Mouse (Mus musculus): Measurements from ENCODE around the gene Pi16. TPM values are rescaled to one million over a fixed set of nuclear protein-coding genes. Genes with fewer than 3 reads are reported as not detected.

Pi16 gene
- polyA plus RNA-seq, 1 experiment from 2014 or later: 0.73 TPM

GRCm38 (mm10) chr17:29368726-29369125 is 51.2 kb downstream of the Pi16 start:
- no peaks in the 10 kb centered on the region for H3K4me1 ChIP-seq (replicated peaks; ENCODE audit: control insufficient read depth, insufficient read depth, low read length)
- H3K9ac ChIP-seq (ENCODE audit: low read depth, low read length): no peak overlapping the region
- H3K27me3 ChIP-seq (replicated peaks; ENCODE audit: control insufficient read depth, insufficient read depth, low read length): no peaks in the 10 kb centered on the region
- no peaks in the 10 kb centered on the region for H3K36me3 ChIP-seq (ENCODE audit: control insufficient read depth, insufficient read depth)
- peak; percentile 55 for ATAC-seq
- peak overlapping the region; percentile 56 for H3K4me2 ChIP-seq (replicated peaks; ENCODE audit: low read depth)
- H3K4me3 ChIP-seq (ENCODE audit: low read depth, low read length): 0 out of 2 replicates have a peak overlapping the region, but pooled peaks have one; percentile 3
- no peak overlapping the region for H3K27ac ChIP-seq (ENCODE audit: low read depth, low read length)
- 22% methylated on average over 7 of the region's 7 CpGs for WGBS
- H3K9me3 ChIP-seq (ENCODE audit: control insufficient read depth): no peaks in the 10 kb centered on the region
- no peak for TF ChIP-seq CTCF (IDR thresholded peaks at IDR 0.05; ENCODE audit: low read depth)

DNA sequence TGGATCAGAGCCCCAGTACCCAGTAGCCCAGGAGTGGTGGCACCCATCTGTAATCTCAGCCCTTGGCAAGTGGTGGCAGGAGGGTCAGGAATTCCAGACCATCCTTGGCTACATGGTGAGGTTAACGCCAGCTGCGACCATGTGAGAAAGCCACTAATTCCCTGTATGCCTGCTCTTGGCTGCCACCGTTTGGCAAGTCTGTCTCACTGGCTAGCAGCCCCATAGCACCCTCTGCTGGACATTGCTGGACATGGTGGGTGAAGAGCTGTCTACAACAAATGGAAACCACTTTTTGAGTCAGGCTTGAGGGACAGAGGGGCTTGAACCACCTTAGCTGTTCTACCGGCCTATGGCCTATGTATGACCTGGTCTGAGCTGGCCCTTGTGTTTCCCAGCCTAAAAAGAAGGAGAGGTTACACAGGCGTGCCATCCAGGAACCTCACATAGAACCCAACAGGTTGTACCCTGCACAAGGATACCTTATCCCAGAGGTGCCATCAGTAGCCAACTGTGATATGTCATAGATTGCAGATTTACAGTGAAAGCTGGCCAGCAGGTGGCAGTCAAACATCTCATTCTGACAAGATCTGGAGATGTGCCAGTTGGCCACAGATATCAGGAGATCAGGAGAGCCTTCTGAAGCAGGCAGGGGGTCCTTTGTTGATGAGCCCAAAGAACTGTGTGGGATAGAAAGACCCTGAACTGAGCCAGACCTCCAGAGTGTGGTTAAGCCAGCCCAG is 53.7 kb downstream of the Pi16 start:
- peak; percentile 100 for TF ChIP-seq CTCF (IDR thresholded peaks at IDR 0.05; ENCODE audit: low read depth)
- H3K9me3 ChIP-seq (ENCODE audit: control insufficient read depth): no peaks in the 10 kb centered on the region
- 9% methylated on average over 5 of the region's 5 CpGs for WGBS
- no peaks in the 10 kb centered on the region for H3K27me3 ChIP-seq (replicated peaks; ENCODE audit: control insufficient read depth, insufficient read depth, low read length)
- no peak overlapping the region for H3K4me3 ChIP-seq (ENCODE audit: low read depth, low read length)
- H3K27ac ChIP-seq (ENCODE audit: low read depth, low read length): no peak overlapping the region
- no peak overlapping the region for H3K4me2 ChIP-seq (replicated peaks; ENCODE audit: low read depth)
- peak; percentile 23; the same call in 1 of the 2 replicates for ATAC-seq
- no peaks in the 10 kb centered on the region for H3K4me1 ChIP-seq (replicated peaks; ENCODE audit: control insufficient read depth, insufficient read depth, low read length)
- H3K9ac ChIP-seq (ENCODE audit: low read depth, low read length): no peak overlapping the region
- no peaks in the 10 kb centered on the region for H3K36me3 ChIP-seq (ENCODE audit: control insufficient read depth, insufficient read depth)

DNA sequence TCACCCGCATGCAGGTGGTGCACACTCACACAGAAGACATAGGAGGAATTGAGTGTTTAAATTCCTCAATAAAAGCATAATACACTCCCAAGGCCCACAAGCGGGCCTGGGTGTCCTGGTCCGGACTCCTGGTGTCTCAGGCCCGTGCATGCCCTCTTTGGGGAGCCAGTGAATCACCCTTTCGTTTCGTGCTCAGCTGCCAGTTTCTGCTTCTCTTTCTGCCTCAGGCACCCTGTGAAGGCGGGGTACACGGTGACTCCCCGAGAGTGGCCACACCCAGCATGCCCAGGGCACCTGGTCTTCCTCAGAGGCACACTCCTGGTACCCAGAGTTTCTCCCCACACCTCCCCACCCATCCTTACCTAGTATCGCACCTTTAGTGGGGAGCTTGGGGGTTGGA is 58.4 kb downstream of the Pi16 start:
- Histone ChIP-seq H3K4me1 (replicated peaks; ENCODE audit: control insufficient read depth, insufficient read depth, low read length) (no peaks in the 10 kb centered on the region), H3K27me3 (replicated peaks; ENCODE audit: control insufficient read depth, insufficient read depth, low read length) (no peaks in the 10 kb centered on the region), H3K36me3 (ENCODE audit: control insufficient read depth, insufficient read depth) (no peaks in the 10 kb centered on the region), H3K27ac (ENCODE audit: low read depth, low read length) (no peak overlapping the region), H3K4me2 (replicated peaks; ENCODE audit: low read depth) (no peak overlapping the region), H3K9me3 (ENCODE audit: control insufficient read depth) (no peaks in the 10 kb centered on the region), H3K9ac (ENCODE audit: low read depth, low read length) (no peak overlapping the region), H3K4me3 (ENCODE audit: low read depth, low read length) (no peak overlapping the region)
- 79% methylated on average over 10 of the region's 10 CpGs for WGBS
- no peak for TF ChIP-seq CTCF (IDR thresholded peaks at IDR 0.05; ENCODE audit: low read depth)
- no peak for ATAC-seq

DNA sequence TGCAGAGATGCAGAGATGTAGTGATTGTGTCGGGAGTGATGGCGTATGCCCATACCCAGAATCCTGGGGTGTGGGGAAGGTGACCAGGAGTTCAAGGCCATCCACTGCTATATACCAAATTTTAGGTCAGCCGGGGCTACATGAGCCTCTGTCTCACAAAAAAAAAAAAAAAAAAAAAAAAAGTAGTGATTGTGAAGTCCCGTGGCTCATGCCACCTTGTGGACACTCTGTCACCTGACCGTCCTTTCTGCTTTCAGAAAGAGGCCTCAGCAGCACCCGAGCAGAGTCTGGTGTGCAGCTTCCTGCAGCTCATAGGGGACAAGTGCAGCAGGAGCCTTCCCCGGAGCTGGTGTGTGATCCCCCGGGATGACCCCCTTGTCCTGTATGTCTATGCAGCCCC is 60.6 kb downstream of the Pi16 start:
- Histone ChIP-seq H3K4me2 (replicated peaks; ENCODE audit: low read depth) (no peak overlapping the region), H3K27ac (ENCODE audit: low read depth, low read length) (no peak overlapping the region), H3K36me3 (ENCODE audit: control insufficient read depth, insufficient read depth) (no peaks in the 10 kb centered on the region), H3K4me1 (replicated peaks; ENCODE audit: control insufficient read depth, insufficient read depth, low read length) (no peaks in the 10 kb centered on the region), H3K27me3 (replicated peaks; ENCODE audit: control insufficient read depth, insufficient read depth, low read length) (no peaks in the 10 kb centered on the region), H3K9ac (ENCODE audit: low read depth, low read length) (no peak overlapping the region), H3K4me3 (ENCODE audit: low read depth, low read length) (no peak overlapping the region), H3K9me3 (ENCODE audit: control insufficient read depth) (no peaks in the 10 kb centered on the region)
- no peak for ATAC-seq
- 58% methylated on average over 8 of the region's 8 CpGs for WGBS
- TF ChIP-seq CTCF (IDR thresholded peaks at IDR 0.05; ENCODE audit: low read depth): peak; percentile 42; the same call in 1 of the 2 replicates

Other genes starting within 250 kb of the Pi16 start
- gene Cdkn1a, start 226.7 kb upstream of the Pi16 start, polyA plus RNA-seq (2015; fragmentation: Nextera tagmentation; extraction: Ambion mirVana): 74.9 and 88.3 TPM in 2 replicates
- 0.20 TPM in 2 replicates for gene Rab44, start 203.5 kb upstream of the Pi16 start, polyA plus RNA-seq (2015; fragmentation: Nextera tagmentation; extraction: Ambion mirVana)
- 2.7 and 3.3 TPM in 2 replicates for gene Cpne5, start 79.5 kb upstream of the Pi16 start, polyA plus RNA-seq (2015; fragmentation: Nextera tagmentation; extraction: Ambion mirVana)
- 53.7 and 59.1 TPM in 2 replicates for gene Ppil1, start 53.5 kb upstream of the Pi16 start, polyA plus RNA-seq (2015; fragmentation: Nextera tagmentation; extraction: Ambion mirVana)
- gene BC004004, start 48.9 kb upstream of the Pi16 start, polyA plus RNA-seq (2015; fragmentation: Nextera tagmentation; extraction: Ambion mirVana): 111 and 116 TPM in 2 replicates
- 139 and 143 TPM in 2 replicates for gene Mtch1, start 30.3 kb downstream of the Pi16 start, polyA plus RNA-seq (2015; fragmentation: Nextera tagmentation; extraction: Ambion mirVana)
- gene Fgd2, start 43.2 kb downstream of the Pi16 start, polyA plus RNA-seq (2015; fragmentation: Nextera tagmentation; extraction: Ambion mirVana): 4.9 and 6.0 TPM in 2 replicates
- 16.8 and 18.9 TPM in 2 replicates for gene Pim1, start 173.1 kb downstream of the Pi16 start, polyA plus RNA-seq (2015; fragmentation: Nextera tagmentation; extraction: Ambion mirVana)
- gene Gm17657, start 232.0 kb downstream of the Pi16 start, polyA plus RNA-seq (2015; fragmentation: Nextera tagmentation; extraction: Ambion mirVana): not detected in 2 replicates
- gene Tbc1d22b, start 232.1 kb downstream of the Pi16 start, polyA plus RNA-seq (2015; fragmentation: Nextera tagmentation; extraction: Ambion mirVana): 8.6 TPM in 2 replicates
- 0.16 TPM in 1 of 2 replicates, not detected in the other for gene Tmem217, start 234.7 kb downstream of the Pi16 start, polyA plus RNA-seq (2015; fragmentation: Nextera tagmentation; extraction: Ambion mirVana)